ENCODE assay signal across 24 mouse cellular contexts in the genomic region with DNA sequence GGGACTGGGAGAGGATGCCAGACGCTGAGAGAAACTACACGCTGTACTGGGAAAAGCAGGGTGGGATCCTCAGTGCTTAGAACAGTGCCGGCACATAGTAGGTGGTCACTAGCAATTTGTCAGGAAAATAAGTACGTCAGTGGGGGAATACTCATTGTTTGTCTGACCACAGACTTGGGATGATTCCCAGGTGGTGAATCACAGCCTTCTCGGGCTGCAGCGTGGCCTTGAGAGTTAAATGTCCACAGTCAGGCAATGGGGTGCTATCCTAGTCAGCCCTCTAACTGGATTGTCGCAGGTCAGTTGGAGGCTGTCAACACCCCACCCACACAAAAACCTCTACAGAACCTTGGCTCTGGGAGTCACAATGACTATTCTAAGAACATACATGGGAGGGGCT.
DNase-seq lines count a peak whose midpoint lies in the region; ATAC-seq lines count a peak whose summit lies in the region.
"Had no signal": no experiment of that assay in that cellular context is flagged by ENCODE, and none has a peak within 500 bp of the region (broad histone marks: within the 10 kb centered on the region; RNA-seq: fewer than 3 reads in every experiment).

No protein-coding gene starts in this region.

- peaks cover 23% of the 10 kb centered on the region for H3K4me1 ChIP-seq in neural tube, embryonic 13.5 days (replicated peaks)
- H3K4me1 ChIP-seq in neural tube, embryonic 15.5 days: peaks cover 7% of the 10 kb centered on the region
- H3K4me1 ChIP-seq: embryonic facial prominence, embryonic 13.5 days; heart, embryonic 10.5 days had no signal

- 88% methylated on average over 7 of the region's 7 CpGs for WGBS in neural tube, embryonic 13.5 days
- WGBS in neural tube, embryonic 15.5 days: 81% methylated on average over 7 of the region's 7 CpGs

- no peak overlapping the region for H3K9ac ChIP-seq in neural tube, embryonic 13.5 days
- H3K9ac ChIP-seq in neural tube, embryonic 15.5 days (replicated peaks): no peak overlapping the region
- H3K9ac ChIP-seq: embryonic facial prominence, embryonic 13.5 days; hindbrain, embryonic 13.5 days had no signal

- H3K4me2 ChIP-seq in neural tube, embryonic 13.5 days: no peak overlapping the region
- no peak overlapping the region for H3K4me2 ChIP-seq in neural tube, embryonic 15.5 days
- H3K4me2 ChIP-seq: embryonic facial prominence, embryonic 13.5 days; hindbrain, embryonic 13.5 days had no signal

- H3K36me3 ChIP-seq in neural tube, embryonic 13.5 days: no peaks in the 10 kb centered on the region
- no peaks in the 10 kb centered on the region for H3K36me3 ChIP-seq in neural tube, embryonic 15.5 days
- H3K36me3 ChIP-seq: embryonic facial prominence, embryonic 13.5 days; G1E; heart, embryonic 10.5 days; hindbrain, embryonic 13.5 days had no signal

- H3K9me3 ChIP-seq in neural tube, embryonic 13.5 days: no peaks in the 10 kb centered on the region
- H3K9me3 ChIP-seq in neural tube, embryonic 15.5 days (replicated peaks): no peaks in the 10 kb centered on the region
- H3K9me3 ChIP-seq: embryonic facial prominence, embryonic 13.5 days; G1E; heart, embryonic 10.5 days; hindbrain, embryonic 13.5 days had no signal

- peak overlapping the region; percentile 49; the same call in 1 of the 2 replicates for H3K27ac ChIP-seq in neural tube, embryonic 13.5 days (replicated peaks)
- no peak overlapping the region for H3K27ac ChIP-seq in neural tube, embryonic 15.5 days (replicated peaks)
- H3K27ac ChIP-seq: embryonic facial prominence, embryonic 13.5 days; heart, embryonic 10.5 days; hindbrain, embryonic 13.5 days; hindbrain, postnatal 0 days had no signal

- no peaks in the 10 kb centered on the region for H3K27me3 ChIP-seq in neural tube, embryonic 13.5 days
- 0 out of 2 replicates have a peak, but pooled peaks cover 3% of the 10 kb centered on the region for H3K27me3 ChIP-seq in neural tube, embryonic 15.5 days (replicated peaks)
- H3K27me3 ChIP-seq: embryonic facial prominence, embryonic 13.5 days had no signal

- H3K4me3 ChIP-seq in neural tube, embryonic 13.5 days: no peak overlapping the region
- H3K4me3 ChIP-seq in neural tube, embryonic 15.5 days (replicated peaks): no peak overlapping the region
- H3K4me3 ChIP-seq: embryonic facial prominence, embryonic 13.5 days; heart, embryonic 10.5 days; hindbrain, embryonic 13.5 days had no signal

- no peak for ATAC-seq in neural tube, embryonic 13.5 days (ENCODE audit: low read depth)
- no peak for ATAC-seq in neural tube, embryonic 15.5 days (ENCODE audit: low FRiP score)
- ATAC-seq: activated CD4-positive, CD25-positive, alpha-beta regulatory T cell, adult 4 months; CD4-positive, CD25-positive, alpha-beta regulatory T cell, adult 4 months; hindbrain, postnatal 0 days; Patski had no signal

- peak; percentile 15 for DNase-seq in Muller cell, postnatal 12 days (ENCODE audit: inconsistent ontology term)
- DNase-seq in adrenal gland, postnatal 10 days: peak; percentile 66
- DNase-seq in fibroblast of lung, adult 2 months (ENCODE audit: low read depth): peak; percentile 4
- DNase-seq in frontal cortex, postnatal 14 days (ENCODE audit: low spot score in 2 of 2): no peak
- no peak for DNase-seq in gastrocnemius, adult 18-20 months (ENCODE audit: low spot score)
- DNase-seq: B cell, adult 2 months; cerebellum, adult 11-12 months; cerebellum, adult 9-10 months; cerebellum, postnatal 25 days; gastrocnemius, postnatal 10 days; heart, adult 18-20 months; heart, postnatal 10 days; heart, postnatal 4 days; kidney, adult 11 months had no signal

Comparison
In these comparisons a context has a peak if more than half of its experiments do, and no peak if none do; other contexts are left out.
1. DNase-seq: peak in Muller cell, postnatal 12 days (single experiment), adrenal gland, postnatal 10 days (single experiment) and fibroblast of lung, adult 2 months (single experiment); none in frontal cortex, postnatal 14 days (0 of 2) and gastrocnemius, adult 18-20 months (single experiment).